Mouse (Mus musculus): ENCODE measurements around the gene Susd6.

- TF ChIP-seq POLR2A (IDR thresholded peaks at IDR 0.05; ENCODE audit: borderline replicate concordance, insufficient read depth, low read length): no peak
- no peak for TF ChIP-seq CTCF (IDR thresholded peaks at IDR 0.05; ENCODE audit: borderline replicate concordance, insufficient read depth, low read depth, low read length)
Measured at GRCm38 (mm10) chr12:80813456-80813855, 23.1 kb downstream of the Susd6 start.

All from cerebellum, adult 2 months (tissue).